Mouse (Mus musculus) G1E (cell line): ENCODE results near the gene Gm5460. TPM values are rescaled to one million over a fixed set of nuclear protein-coding genes. Genes with fewer than 3 reads are reported as not detected.

ENCODE experiments used
- ATAC-seq: 2 replicates; pipeline ENCODE4 v1.8.0; 2016; ENCODE audit warnings: mild to moderate bottlenecking; ENCODE audit not compliant: insufficient number of reproducible peaks, poor library complexity, low FRiP score, severe bottlenecking; ENCODE audit errors: extremely low read depth
- DNase-seq: peaks from one replicate; pipeline ENCODE4 v3.0.0; 2012; ENCODE audit warnings: low spot score
- H3K27me3 ChIP-seq: 2 replicates; pipeline ENCODE4 v1.6.1; 2012; ENCODE audit warnings: mild to moderate bottlenecking, low read length, inconsistent platforms; ENCODE audit not compliant: insufficient read depth
- H3K36me3 ChIP-seq: replicated peaks from 2 replicates; pipeline ENCODE3; 2012; ENCODE audit warnings: mild to moderate bottlenecking, inconsistent platforms
- H3K4me1 ChIP-seq: 2 replicates; pipeline ENCODE4 v1.6.1; 2012; ENCODE audit warnings: low read depth, low read length, inconsistent platforms, mixed read lengths; ENCODE audit not compliant: insufficient read depth
- H3K4me3 ChIP-seq: 2 replicates; pipeline ENCODE4 v1.5.1; 2012; ENCODE audit warnings: low read depth, mild to moderate bottlenecking, inconsistent platforms, low read length, moderate library complexity, mixed read lengths
- H3K9me3 ChIP-seq: replicated peaks from 2 replicates; pipeline ENCODE4 v1.6.1; 2012; ENCODE audit warnings: inconsistent platforms
- CTCF ChIP-seq: IDR thresholded peaks from 2 replicates; pipeline ENCODE4 v1.5.1; 2012; ENCODE audit warnings: low read depth, low read length, inconsistent platforms, mixed read lengths
- GATA1 ChIP-seq: IDR thresholded peaks from 2 replicates; pipeline ENCODE4 v1.6.1; 2012; ENCODE audit warnings: borderline replicate concordance, low read length, inconsistent platforms, mixed read lengths
- GATA2 ChIP-seq: IDR thresholded peaks from 2 replicates; pipeline ENCODE4 v1.6.1; 2012; ENCODE audit warnings: low read depth, low read length, inconsistent platforms, borderline replicate concordance
- POLR2AphosphoS5 ChIP-seq: IDR thresholded peaks from 2 replicates; pipeline ENCODE4 v1.6.1; 2012; ENCODE audit warnings: low read depth, low read length, inconsistent platforms; ENCODE audit not compliant: insufficient replicate concordance
- TAL1 ChIP-seq: conservative IDR thresholded peaks from 2 replicates; pipeline ENCODE4 v1.6.1; 2012; ENCODE audit warnings: low read depth, low read length, inconsistent platforms, mixed read lengths
- polyA plus RNA-seq: library from polyadenylated mRNA; stranded (reverse); fragments of >175 nt; gene quantifications from 2 replicates; pipeline ENCODE4 v1.2.3, GENCODE M21; 2012
- total RNA-seq, 2 experiments: library from RNA; stranded (forward) in 1 of 2; stranded (reverse) in 1 of 2; fragments of 200-1000 nt in 1 of 2; fragments of >200 nt in 1 of 2; fragmentation: Nextera tagmentation in 1 of 2; gene quantifications; 2 replicates each; pipeline ENCODE4 v1.2.3; 2014 to 2017

Gene Gm5460
- total and polyA plus RNA-seq, 3 experiments: not detected

DNA sequence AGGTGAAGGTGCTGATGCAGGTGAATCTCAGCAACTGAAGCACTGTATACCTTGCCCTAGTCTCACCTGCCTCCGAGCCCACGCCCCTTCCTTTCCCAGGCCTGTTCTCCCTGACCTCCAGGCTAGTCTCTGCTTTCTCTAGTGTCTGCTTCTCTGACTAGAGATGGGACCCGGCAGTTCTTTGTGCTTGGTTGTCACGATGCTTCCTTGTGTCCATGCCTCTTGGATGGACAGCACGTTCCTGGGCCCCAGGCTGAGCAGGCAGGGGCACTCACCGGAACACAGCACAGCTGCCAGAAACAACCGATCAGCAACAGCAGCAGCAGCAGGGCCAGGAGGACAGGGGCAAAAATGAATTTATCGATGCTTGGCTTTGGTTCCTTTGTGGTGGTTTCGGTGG lies 23.5 kb upstream of the Gm5460 start:
- Histone ChIP-seq H3K27me3 (no peaks in the 10 kb centered on the region), H3K9me3 (peaks cover 66% of the 10 kb centered on the region), H3K4me3 (no peak overlapping the region), H3K4me1 (no peaks in the 10 kb centered on the region), H3K36me3 (no peaks in the 10 kb centered on the region)
- no peak for DNase-seq
- TF ChIP-seq CTCF (no peak), POLR2AphosphoS5 (no peak)
- no peak for ATAC-seq

DNA sequence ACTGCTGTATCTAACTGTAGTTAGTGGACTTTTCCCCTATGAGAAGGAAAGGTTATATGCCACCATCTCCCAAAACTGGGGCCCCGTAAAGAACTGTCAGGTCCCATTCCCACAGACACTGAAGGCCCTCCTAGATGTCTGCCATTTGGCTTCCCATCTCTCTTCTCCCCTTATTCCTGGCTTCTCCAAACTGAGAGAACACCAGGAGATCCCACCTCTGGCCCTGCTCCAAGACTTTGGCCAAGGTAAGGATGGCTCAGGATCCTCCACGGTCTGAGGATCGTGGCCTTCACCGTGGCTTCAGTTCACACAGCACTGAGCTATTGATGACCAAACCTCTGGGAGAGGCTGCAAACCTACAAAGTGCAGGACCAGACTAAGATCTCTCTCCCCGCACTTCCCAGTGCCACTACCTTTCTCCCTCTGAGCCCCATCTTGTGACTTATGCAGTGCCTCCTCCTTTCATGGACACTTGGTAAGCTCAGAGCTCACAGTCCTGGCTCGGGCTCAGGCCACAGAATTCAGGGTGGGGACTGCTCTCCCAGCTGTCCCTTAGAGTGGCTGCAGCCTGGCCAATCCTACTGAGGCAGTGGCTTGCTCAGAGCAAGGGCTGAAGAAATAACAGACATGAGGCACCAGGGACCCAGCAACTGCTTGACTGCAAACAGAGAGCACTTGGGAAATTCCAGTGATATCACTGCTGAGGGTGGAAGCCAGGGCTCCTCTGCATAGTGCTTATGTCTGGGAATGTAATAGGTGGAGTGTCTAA lies 22.9 kb upstream of the Gm5460 start:
- TF ChIP-seq GATA2 (no peak), TAL1 (no peak), POLR2AphosphoS5 (no peak), GATA1 (no peak), CTCF (no peak)
- Histone ChIP-seq H3K36me3 (no peaks in the 10 kb centered on the region), H3K27me3 (no peaks in the 10 kb centered on the region), H3K4me3 (no peak overlapping the region), H3K4me1 (no peaks in the 10 kb centered on the region), H3K9me3 (peaks cover 63% of the 10 kb centered on the region)
- no peak for ATAC-seq
- DNase-seq: no peak

DNA sequence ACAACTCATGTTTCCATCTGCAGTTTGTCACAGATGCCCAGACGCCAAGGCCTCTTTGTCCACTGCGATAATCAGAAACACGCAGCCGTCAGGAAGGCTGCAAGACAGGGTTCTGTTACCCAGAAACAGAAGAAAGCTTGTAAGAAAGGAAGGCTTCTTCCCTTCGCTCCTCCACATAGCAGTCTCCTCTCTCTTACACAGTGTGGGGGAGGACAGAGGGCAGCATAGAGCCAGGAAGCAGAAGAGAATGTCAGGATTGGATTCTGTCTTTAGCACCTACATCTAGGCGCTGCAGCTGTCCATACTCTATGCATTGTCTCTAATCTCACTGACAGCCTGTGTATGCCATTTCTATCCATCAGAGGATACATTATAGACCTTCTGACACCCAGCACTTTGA lies 19.1 kb upstream of the Gm5460 start:
- Histone ChIP-seq H3K4me3 (no peak overlapping the region), H3K36me3 (no peaks in the 10 kb centered on the region), H3K9me3 (peaks cover 63% of the 10 kb centered on the region), H3K4me1 (no peaks in the 10 kb centered on the region), H3K27me3 (no peaks in the 10 kb centered on the region)
- DNase-seq: no peak
- ATAC-seq: no peak
- no peak for TF ChIP-seq GATA2
- TF ChIP-seq GATA1: no peak
- TF ChIP-seq CTCF: no peak
- TF ChIP-seq POLR2AphosphoS5: no peak
- TF ChIP-seq TAL1: no peak

DNA sequence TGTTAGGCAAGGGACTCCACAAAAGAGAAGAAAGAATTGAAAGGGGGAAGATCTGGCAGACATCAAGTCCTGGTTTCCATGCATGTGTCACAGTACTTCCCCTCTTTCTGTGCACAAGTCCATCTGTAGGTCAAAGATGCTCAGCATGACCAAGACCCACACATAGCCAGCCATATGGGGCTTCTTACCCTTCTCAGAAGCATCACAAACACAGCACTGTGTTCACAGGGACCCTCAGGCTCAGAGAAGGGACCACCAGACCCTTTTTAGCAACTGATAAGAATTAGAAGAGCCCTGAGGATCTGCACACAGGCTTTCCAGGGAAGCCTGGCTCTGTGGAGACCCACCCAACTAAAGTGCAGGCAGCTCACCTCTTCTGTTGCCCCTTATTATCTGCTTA lies 16.5 kb upstream of the Gm5460 start:
- Histone ChIP-seq H3K36me3 (no peaks in the 10 kb centered on the region), H3K4me1 (no peaks in the 10 kb centered on the region), H3K4me3 (no peak overlapping the region), H3K27me3 (no peaks in the 10 kb centered on the region), H3K9me3 (peaks cover 48% of the 10 kb centered on the region)
- TF ChIP-seq GATA1: no peak
- no peak for TF ChIP-seq TAL1
- TF ChIP-seq GATA2: no peak
- no peak for TF ChIP-seq CTCF
- no peak for TF ChIP-seq POLR2AphosphoS5
- ATAC-seq (no peak), DNase-seq (no peak)

DNA sequence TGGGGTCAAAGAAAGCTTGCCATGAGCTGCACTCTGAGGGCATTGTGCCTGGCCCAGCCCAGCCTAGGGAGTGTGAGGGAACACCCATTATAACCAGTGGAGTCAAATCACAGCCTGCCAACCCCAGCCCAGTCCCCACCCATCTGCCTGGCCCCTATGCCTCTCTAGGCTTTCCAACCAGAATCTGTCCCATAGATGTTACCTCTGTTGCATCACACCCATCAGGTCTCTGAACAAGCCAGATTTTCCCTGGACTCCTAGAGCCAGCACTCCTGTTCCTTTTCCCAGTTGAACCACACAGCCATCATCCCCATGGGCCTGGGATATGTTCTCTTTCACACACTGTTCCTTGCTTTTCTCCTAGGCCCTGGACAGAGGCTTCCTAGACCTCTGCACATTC lies 15.1 kb upstream of the Gm5460 start:
- no peaks in the 10 kb centered on the region for H3K4me1 ChIP-seq
- H3K4me3 ChIP-seq: no peak overlapping the region
- TF ChIP-seq TAL1 (no peak), GATA1 (no peak), POLR2AphosphoS5 (no peak), CTCF (no peak), GATA2 (no peak)
- ATAC-seq: no peak
- H3K9me3 ChIP-seq: peaks cover 42% of the 10 kb centered on the region
- H3K27me3 ChIP-seq: no peaks in the 10 kb centered on the region
- H3K36me3 ChIP-seq: no peaks in the 10 kb centered on the region
- no peak for DNase-seq

DNA sequence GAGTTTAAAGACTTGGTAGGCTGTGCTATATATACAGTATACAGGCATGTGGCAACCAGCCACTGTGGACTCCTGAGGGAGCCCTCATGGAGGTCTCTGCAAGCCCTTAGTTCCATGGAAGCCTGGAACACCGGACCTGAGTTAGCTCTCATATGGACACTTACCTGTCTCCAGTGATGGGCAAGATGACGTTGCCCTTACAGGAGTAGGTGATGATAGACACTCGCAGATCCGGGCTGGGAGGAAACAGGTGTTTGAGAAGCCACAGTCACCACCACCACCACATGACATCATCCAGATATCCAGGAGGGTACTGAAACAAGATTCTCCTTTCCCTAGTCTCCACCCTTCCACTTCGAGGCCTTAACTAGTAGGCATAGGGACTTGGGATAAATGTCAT lies 14.2 kb upstream of the Gm5460 start:
- TF ChIP-seq POLR2AphosphoS5: no peak
- TF ChIP-seq TAL1: no peak
- no peak for TF ChIP-seq GATA1
- TF ChIP-seq GATA2: no peak
- TF ChIP-seq CTCF: no peak
- Histone ChIP-seq H3K36me3 (no peaks in the 10 kb centered on the region), H3K4me1 (no peaks in the 10 kb centered on the region), H3K27me3 (no peaks in the 10 kb centered on the region), H3K4me3 (no peak overlapping the region), H3K9me3 (peaks cover 37% of the 10 kb centered on the region)
- DNase-seq: no peak
- no peak for ATAC-seq
